Mouse (Mus musculus) kidney, adult 11 months (tissue): ENCODE data around the gene Ip6k1.

Experiments used
- DNase-seq: peaks from one replicate; pipeline ENCODE4 v3.0.0; 2022

Ip6k1 gene

GRCm38 (mm10) chr9:108063361-108063760 lies 61.1 kb downstream of the Ip6k1 start:
- DNase-seq = no peak

- no peak for DNase-seq
Measured at GRCm38 (mm10) chr9:108065491-108066011, 63.2 kb downstream of the Ip6k1 start.

GRCm38 (mm10) chr9:108067199-108067598 lies 64.9 kb downstream of the Ip6k1 start:
- no peak for DNase-seq

GRCm38 (mm10) chr9:108067900-108068299 lies 65.6 kb downstream of the Ip6k1 start:
- peak; percentile 73 for DNase-seq

- no peak for DNase-seq
Measured at GRCm38 (mm10) chr9:108069007-108069406, 66.7 kb downstream of the Ip6k1 start.

- no peak for DNase-seq
Measured at GRCm38 (mm10) chr9:108069529-108069928, 67.2 kb downstream of the Ip6k1 start.

GRCm38 (mm10) chr9:108071801-108072200 lies 69.5 kb downstream of the Ip6k1 start:
- DNase-seq = no peak

- DNase-seq = no peak
Measured at GRCm38 (mm10) chr9:108072481-108072924, 70.2 kb downstream of the Ip6k1 start.

GRCm38 (mm10) chr9:108073141-108073930 lies 71.0 kb downstream of the Ip6k1 start:
- peak; percentile 25 for DNase-seq

- DNase-seq = no peak
Measured at GRCm38 (mm10) chr9:108080168-108080567, 77.9 kb downstream of the Ip6k1 start, which contains the start of gene Mst1. Gene Mst1, plus strand, starts transcription at chr9:108080436.

GRCm38 (mm10) chr9:108082549-108082948 lies 80.2 kb downstream of the Ip6k1 start:
- DNase-seq = peak; percentile 19

GRCm38 (mm10) chr9:108082988-108083431 lies 80.7 kb downstream of the Ip6k1 start, which contains the start of gene Rnf123:
Gene Rnf123, minus strand, starts transcription at chr9:108083346.
- DNase-seq = no peak

- no peak for DNase-seq
Measured at GRCm38 (mm10) chr9:108083561-108083960, 81.3 kb downstream of the Ip6k1 start.

- DNase-seq = peak; percentile 74
Measured at GRCm38 (mm10) chr9:108085261-108085660, 83.0 kb downstream of the Ip6k1 start.

- peak; percentile 88 for DNase-seq
Measured at GRCm38 (mm10) chr9:108090611-108091120, 88.4 kb downstream of the Ip6k1 start.

GRCm38 (mm10) chr9:108093586-108093985 lies 91.3 kb downstream of the Ip6k1 start:
- DNase-seq = no peak

GRCm38 (mm10) chr9:108094184-108094941 lies 92.1 kb downstream of the Ip6k1 start, which contains the start of gene Apeh:
Gene Apeh, minus strand, starts transcription at chr9:108094606.
- DNase-seq = peak; percentile 97

- peak; percentile 61 for DNase-seq
Measured at GRCm38 (mm10) chr9:108094998-108095411, 92.7 kb downstream of the Ip6k1 start.

- peak; percentile 57 for DNase-seq
Measured at GRCm38 (mm10) chr9:108095518-108095917, 93.2 kb downstream of the Ip6k1 start.

- no peak for DNase-seq
Measured at GRCm38 (mm10) chr9:108095949-108096712, 93.8 kb downstream of the Ip6k1 start.
